Mouse (Mus musculus) left cerebral cortex, adult 2 months (tissue): ENCODE measurements at regions not wholly inside any gene's neighbourhood (a gene's known extent, or its start where the extent isn't known, plus 50 kb on each side); places are given as distances from the start of the nearest gene placed in this dataset.

Source experiments
- DNase-seq, 2 experiments: peaks; one replicate each; pipeline ENCODE4 v3.0.0; 2021 to 2022; ENCODE audit warnings: low spot score in 2 of 2, mixed read lengths in 1 of 2; ENCODE audit errors: extremely low spot score in 1 of 2
- H3K27ac ChIP-seq: fragments of 200-600 bp; 2 replicates; pipeline ENCODE4 v1.8.1; 2022
- H3K4me3 ChIP-seq: fragments of 200-600 bp; 2 replicates; pipeline ENCODE4 v1.8.1; 2022
- CTCF ChIP-seq: fragments of 200-600 bp; IDR thresholded peaks from 2 replicates; pipeline ENCODE4 v1.8.1; 2022; ENCODE audit warnings: antibody characterized with exemption, mild to moderate bottlenecking, moderate library complexity
- intact Hi-C: fragments of 180-260 bp; cut with DNase I; formaldehyde crosslinking; loops from one replicate; pipeline ENCODE4 v1.15.1; 2025

DNA sequence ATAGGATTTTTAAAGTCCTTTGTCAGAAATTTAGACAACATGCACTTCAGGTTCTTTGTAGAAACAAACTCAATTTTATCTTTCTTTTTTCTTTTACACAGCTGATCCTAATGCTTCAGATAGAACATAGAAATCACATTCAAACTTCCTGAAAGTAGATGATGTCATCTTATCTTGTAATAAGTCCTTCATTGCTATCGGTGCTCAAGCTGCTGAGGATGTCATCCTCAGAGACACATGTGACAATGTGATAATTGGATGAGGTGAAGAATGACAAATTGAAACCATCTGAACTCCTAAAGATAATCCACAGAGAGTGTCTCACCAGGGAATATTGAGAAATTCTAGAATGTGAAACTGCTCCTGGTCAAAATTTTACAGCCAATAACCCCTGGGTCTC is 1012.1 kb downstream of the Slitrk1 start:
- intact Hi-C loops = no loop called here
- DNase-seq = no peak
- no peak for TF ChIP-seq CTCF

DNA sequence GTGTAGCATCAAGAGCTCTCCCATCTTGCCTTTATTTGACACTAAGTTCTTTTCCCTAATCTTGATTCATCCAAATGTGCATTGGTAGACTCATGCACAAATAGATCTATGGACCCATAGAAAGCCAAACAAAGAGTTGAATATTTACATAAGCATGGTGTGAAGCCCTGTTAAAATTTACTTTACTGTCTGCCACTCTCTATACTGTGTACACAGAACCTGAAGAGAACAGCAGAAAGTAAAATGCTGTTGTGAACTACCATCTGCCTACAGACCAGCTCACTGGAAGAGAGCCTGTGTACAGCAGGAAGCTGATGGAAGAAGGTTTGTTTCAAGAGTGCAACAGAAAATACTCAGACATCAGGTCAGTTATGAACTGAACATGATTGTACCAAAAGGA is 1053.1 kb downstream of the Slitrk1 start:
- no peak for TF ChIP-seq CTCF
- intact Hi-C loops = no loop called here

More for the DNA sequence above, 1012.1 kb downstream of the Slitrk1 start:
- Histone ChIP-seq H3K4me3 (no peak overlapping the region), H3K27ac (no peak overlapping the region)

DNA sequence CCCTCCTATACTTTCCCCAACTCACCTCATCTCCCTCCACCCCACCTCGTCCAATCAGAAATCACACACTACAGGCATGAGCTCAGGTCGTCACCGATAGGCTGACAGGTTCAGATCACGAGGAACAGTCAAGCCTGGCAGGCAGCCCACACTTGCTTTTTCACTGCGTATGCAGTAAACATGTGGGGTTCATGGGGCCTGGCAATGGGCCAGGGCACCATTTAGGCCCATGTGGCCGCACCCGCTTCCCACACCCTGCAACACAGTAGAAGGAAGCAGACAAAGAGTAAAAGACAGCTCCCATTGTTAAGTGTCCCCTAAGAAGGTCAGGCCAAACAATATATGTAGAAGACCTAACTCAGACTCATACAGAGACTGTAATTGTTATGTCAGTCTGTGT is 1064.3 kb downstream of the Slitrk1 start:
- Histone ChIP-seq H3K4me3 (no peak overlapping the region), H3K27ac (no peak overlapping the region)
- no peak for TF ChIP-seq CTCF
- intact Hi-C loops = no loop called here
- no peak for DNase-seq

More for the DNA sequence above, 1053.1 kb downstream of the Slitrk1 start:
- Histone ChIP-seq H3K4me3 (no peak overlapping the region), H3K27ac (no peak overlapping the region)
- DNase-seq = no peak

DNA sequence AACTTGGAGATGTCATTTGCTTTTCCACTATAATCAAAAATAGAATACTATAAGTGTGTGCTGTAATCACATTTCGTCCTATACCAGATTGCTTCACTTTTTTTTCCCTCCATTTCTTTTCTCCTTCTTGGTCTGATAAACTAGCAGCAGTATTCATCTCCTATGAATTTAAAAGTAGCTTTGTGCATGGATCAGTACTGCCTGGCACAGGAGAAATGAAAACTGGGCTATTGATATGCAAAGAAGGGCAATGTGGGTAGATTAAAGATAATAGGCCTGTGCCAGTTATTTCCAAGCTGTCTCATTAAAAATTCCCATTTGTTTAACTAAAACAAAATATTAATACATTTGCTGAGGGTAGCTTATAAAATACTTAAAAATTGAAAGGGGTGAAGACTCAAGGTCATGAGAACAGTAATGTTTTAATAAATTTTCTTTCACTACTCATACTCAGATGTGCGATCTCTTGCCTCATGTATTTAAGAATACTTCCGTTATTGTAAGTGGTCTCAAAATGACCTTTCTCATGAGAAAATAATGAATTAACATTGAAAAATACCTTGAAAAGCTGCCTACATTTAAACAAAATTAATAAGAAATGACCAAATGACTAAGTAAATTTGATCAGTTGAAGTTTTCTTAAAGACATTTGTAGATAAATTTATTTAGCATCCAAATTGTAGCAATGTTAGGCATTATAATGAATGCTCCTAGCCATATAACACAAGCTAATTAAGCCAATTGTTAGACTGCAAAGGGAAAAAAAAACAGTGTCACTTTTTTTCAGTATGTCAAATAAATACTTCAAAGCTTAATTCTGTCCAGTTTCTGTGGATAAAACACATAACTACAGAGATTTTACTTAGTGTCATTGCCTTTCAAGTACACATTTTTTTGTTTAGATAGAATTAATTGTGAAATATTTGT is 1068.4 kb downstream of the Slitrk1 start:
- no peak overlapping the region for H3K27ac ChIP-seq
- TF ChIP-seq CTCF = no peak
- no peak for DNase-seq
- H3K4me3 ChIP-seq = no peak overlapping the region
- intact Hi-C loops = no loop called here

DNA sequence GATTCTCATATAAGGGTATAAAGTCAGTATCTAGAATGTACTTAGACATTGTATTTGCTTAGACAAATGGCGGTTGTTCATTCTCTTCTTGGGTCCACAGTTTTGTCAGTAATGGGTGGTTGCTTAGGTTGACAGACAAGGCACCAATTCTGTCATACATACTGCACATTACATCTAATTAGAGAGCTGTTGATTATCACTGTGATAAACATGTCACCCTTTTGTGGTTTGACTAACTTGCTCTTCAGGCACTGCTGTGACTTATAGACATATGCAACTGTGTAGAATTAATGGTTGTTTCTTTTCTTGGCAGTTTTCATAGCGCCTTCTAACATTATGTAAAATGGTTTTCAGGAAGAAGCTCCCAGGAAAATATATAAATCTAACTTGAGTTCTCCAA is 1069.4 kb downstream of the Slitrk1 start:
- no peak for TF ChIP-seq CTCF
- Histone ChIP-seq H3K4me3 (no peak overlapping the region), H3K27ac (no peak overlapping the region)
- intact Hi-C loops = no loop called here
- no peak for DNase-seq

DNA sequence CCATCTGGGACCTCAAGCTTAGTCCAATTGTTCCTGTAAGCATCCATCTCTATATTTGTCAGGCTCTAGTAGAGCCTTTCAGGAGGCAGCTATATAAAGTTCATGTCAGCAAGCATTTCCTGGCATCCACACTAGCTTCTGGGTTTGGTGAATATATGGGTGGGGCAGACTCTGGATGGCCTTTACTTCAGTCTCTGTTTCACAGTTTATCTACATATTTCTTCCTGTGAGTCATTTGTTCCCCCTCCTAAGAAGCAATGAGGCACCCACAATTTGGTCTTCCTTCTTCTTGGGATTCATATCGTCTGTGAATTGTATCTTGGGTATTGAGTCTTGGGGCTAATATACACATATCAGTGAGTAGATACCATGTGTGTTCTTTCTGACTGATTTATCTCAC is 1081.0 kb downstream of the Slitrk1 start:
- H3K4me3 ChIP-seq = no peak overlapping the region
- no peak for DNase-seq
- no peak for TF ChIP-seq CTCF
- intact Hi-C loops = no loop called here
- no peak overlapping the region for H3K27ac ChIP-seq

DNA sequence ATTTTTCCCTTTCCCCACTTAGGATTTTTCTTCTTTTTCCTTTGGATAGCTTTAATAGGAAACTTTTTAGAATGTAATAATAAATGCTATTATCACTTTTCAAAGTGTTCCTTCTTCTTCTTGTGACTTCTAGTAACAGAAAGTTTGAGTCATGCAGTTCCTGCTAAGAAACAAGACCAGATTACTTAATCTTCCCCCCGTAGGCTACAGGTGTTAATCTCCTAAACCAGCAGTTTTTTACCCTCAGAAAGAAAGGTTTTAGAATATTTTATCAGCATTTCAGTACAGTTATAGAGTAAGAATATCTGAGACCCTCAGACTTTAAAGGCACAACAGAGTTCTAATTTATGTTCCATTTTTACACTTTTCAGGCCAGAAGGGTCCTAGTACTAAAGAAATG is 1128.7 kb downstream of the Slitrk1 start:
- intact Hi-C loops = no loop called here
- no peak for DNase-seq
- no peak for TF ChIP-seq CTCF
- Histone ChIP-seq H3K27ac (no peak overlapping the region), H3K4me3 (no peak overlapping the region)
